Mouse (Mus musculus) splenic B cell, adult 2 months (primary cell): ENCODE measurements at regions not wholly inside any gene's neighbourhood (a gene's known extent, or its start where the extent isn't known, plus 50 kb on each side); places are given as distances from the start of the nearest gene placed in this dataset.

Experiments used
- DNase-seq: peaks from one replicate; pipeline ENCODE4 v3.0.0-alpha.2; 2011; ENCODE audit warnings: low read depth, low spot score
- H3K27me3 ChIP-seq: 2 replicates; pipeline ENCODE4 v1.6.1; 2012; ENCODE audit warnings: mild to moderate bottlenecking, low read length, moderate library complexity, mixed read lengths; ENCODE audit not compliant: control insufficient read depth, poor library complexity, insufficient read depth, severe bottlenecking
- H3K36me3 ChIP-seq: 2 replicates; pipeline ENCODE4 v1.6.1; 2012; ENCODE audit warnings: mild to moderate bottlenecking, low read length, moderate library complexity, mixed read lengths; ENCODE audit not compliant: control insufficient read depth, poor library complexity, insufficient read depth, severe bottlenecking

- no peak for DNase-seq
- H3K27me3 ChIP-seq = no peaks in the 10 kb centered on the region
- no peaks in the 10 kb centered on the region for H3K36me3 ChIP-seq
Observed at GRCm38 (mm10) chr15:67944330-67945082, 1443.8 kb upstream of the Lrrc6 start.

GRCm38 (mm10) chr15:67943046-67943445 is 1442.3 kb upstream of the Lrrc6 start:
- H3K36me3 ChIP-seq = no peaks in the 10 kb centered on the region
- H3K27me3 ChIP-seq = no peaks in the 10 kb centered on the region
- no peak for DNase-seq

GRCm38 (mm10) chr15:67940510-67940909 is 1439.8 kb upstream of the Lrrc6 start:
- no peaks in the 10 kb centered on the region for H3K27me3 ChIP-seq
- H3K36me3 ChIP-seq = no peaks in the 10 kb centered on the region
- no peak for DNase-seq

GRCm38 (mm10) chr15:67924885-67925284 is 1424.2 kb upstream of the Lrrc6 start:
- no peak for DNase-seq
- Histone ChIP-seq H3K36me3 (no peaks in the 10 kb centered on the region), H3K27me3 (no peaks in the 10 kb centered on the region)

- H3K36me3 ChIP-seq = no peaks in the 10 kb centered on the region
- DNase-seq = no peak
- H3K27me3 ChIP-seq = no peaks in the 10 kb centered on the region
Observed at GRCm38 (mm10) chr15:67907034-67907433, 1406.3 kb upstream of the Lrrc6 start.

- no peak for DNase-seq
- H3K27me3 ChIP-seq = no peaks in the 10 kb centered on the region
- H3K36me3 ChIP-seq = no peaks in the 10 kb centered on the region
Observed at GRCm38 (mm10) chr15:67905279-67905678, 1404.6 kb upstream of the Lrrc6 start.

- no peaks in the 10 kb centered on the region for H3K36me3 ChIP-seq
- H3K27me3 ChIP-seq = no peaks in the 10 kb centered on the region
- DNase-seq = no peak
Observed at GRCm38 (mm10) chr15:67904646-67905045, 1403.9 kb upstream of the Lrrc6 start.

- H3K27me3 ChIP-seq = no peaks in the 10 kb centered on the region
- no peaks in the 10 kb centered on the region for H3K36me3 ChIP-seq
- DNase-seq = peak; percentile 1
Observed at GRCm38 (mm10) chr15:67902982-67903381, 1402.3 kb upstream of the Lrrc6 start.

- DNase-seq = no peak
- Histone ChIP-seq H3K27me3 (no peaks in the 10 kb centered on the region), H3K36me3 (no peaks in the 10 kb centered on the region)
Observed at GRCm38 (mm10) chr15:67901191-67901601, 1400.5 kb upstream of the Lrrc6 start.

- DNase-seq = no peak
- Histone ChIP-seq H3K36me3 (no peaks in the 10 kb centered on the region), H3K27me3 (no peaks in the 10 kb centered on the region)
Observed at GRCm38 (mm10) chr15:67899772-67900171, 1399.1 kb upstream of the Lrrc6 start.

- Histone ChIP-seq H3K27me3 (no peaks in the 10 kb centered on the region), H3K36me3 (no peaks in the 10 kb centered on the region)
- no peak for DNase-seq
Observed at GRCm38 (mm10) chr15:67898959-67899403, 1398.3 kb upstream of the Lrrc6 start.

- no peaks in the 10 kb centered on the region for H3K27me3 ChIP-seq
- no peak for DNase-seq
- no peaks in the 10 kb centered on the region for H3K36me3 ChIP-seq
Observed at GRCm38 (mm10) chr15:67892066-67892465, 1391.4 kb upstream of the Lrrc6 start.

GRCm38 (mm10) chr15:67890612-67891304 is 1390.0 kb upstream of the Lrrc6 start:
- H3K27me3 ChIP-seq = no peaks in the 10 kb centered on the region
- no peak for DNase-seq

GRCm38 (mm10) chr15:67888548-67888947 is 1387.8 kb upstream of the Lrrc6 start:
- Histone ChIP-seq H3K27me3 (no peaks in the 10 kb centered on the region), H3K36me3 (no peaks in the 10 kb centered on the region)
- no peak for DNase-seq

More at GRCm38 (mm10) chr15:67890612-67891304, 1390.0 kb upstream of the Lrrc6 start:
- H3K36me3 ChIP-seq = no peaks in the 10 kb centered on the region

- no peaks in the 10 kb centered on the region for H3K27me3 ChIP-seq
- DNase-seq = no peak
- no peaks in the 10 kb centered on the region for H3K36me3 ChIP-seq
Observed at GRCm38 (mm10) chr15:67855291-67855690, 1354.6 kb upstream of the Lrrc6 start.
